Mouse (Mus musculus) kidney, embryonic 16.5 days (tissue): ENCODE data around the gene Dlg1. TPM values are rescaled to one million over a fixed set of nuclear protein-coding genes. Genes with fewer than 3 reads are reported as not detected.

Source experiments
- ATAC-seq: fragments of 200-750 bp; cut with Nextera tagmentation; 2 replicates; pipeline ENCODE4 v1.8.0; 2017; ENCODE audit warnings: moderate TSS enrichment; ENCODE audit not compliant: low FRiP score, low TSS enrichment
- H3K27ac ChIP-seq: fragments of 300-500 bp; sonication (generic); 2 replicates; pipeline ENCODE4 v1.5.1; 2014; ENCODE audit warnings: low read length
- H3K27me3 ChIP-seq: fragments of 300-500 bp; sonication (generic); 2 replicates; pipeline ENCODE4 v1.6.1; 2014; ENCODE audit warnings: low read length, control low read depth, mixed read lengths; ENCODE audit not compliant: insufficient read depth
- H3K36me3 ChIP-seq: fragments of 300-500 bp; sonication (generic); 2 replicates; pipeline ENCODE4 v1.6.1; 2014; ENCODE audit warnings: low read length, control low read depth, mixed read lengths; ENCODE audit not compliant: insufficient read depth
- H3K4me1 ChIP-seq: fragments of 300-500 bp; sonication (generic); 2 replicates; pipeline ENCODE4 v1.6.1; 2014; ENCODE audit warnings: low read length, control low read depth, mixed read lengths; ENCODE audit not compliant: insufficient read depth
- H3K4me2 ChIP-seq: fragments of 300-500 bp; sonication (generic); replicated peaks from 2 replicates; pipeline ENCODE4 v1.6.1; 2014; ENCODE audit warnings: low read depth, low read length
- H3K4me3 ChIP-seq: fragments of 300-500 bp; sonication (generic); 2 replicates; pipeline ENCODE4 v1.5.1; 2014; ENCODE audit warnings: mild to moderate bottlenecking, low read length
- H3K9ac ChIP-seq: fragments of 300-500 bp; sonication (generic); replicated peaks from 2 replicates; pipeline ENCODE4 v1.6.1; 2014; ENCODE audit warnings: low read length
- H3K9me3 ChIP-seq: fragments of 300-500 bp; sonication (generic); 2 replicates; pipeline ENCODE4 v1.6.1; 2016; ENCODE audit warnings: low read length, control low read depth
- WGBS: fragments of 180-500 bp; shearing (Covaris S2); extraction: QIAGEN DNeasy Blood & Tissue Kit; methylation state at CpG from one replicate; pipeline ENCODE4 v1.1.7; 2014; 5-methylcytosine and 5-hydroxymethylcytosine counted together
- polyA plus RNA-seq: library from polyadenylated mRNA; unstranded; fragments of >200 nt; fragmentation: Nextera tagmentation; extraction: Ambion mirVana; gene quantifications from 2 replicates; pipeline ENCODE4 v1.2.1, GENCODE M21; 2015

The Dlg1 gene
- polyA plus RNA-seq, 1 experiment from 2014 or later = 25.5 TPM

DNA sequence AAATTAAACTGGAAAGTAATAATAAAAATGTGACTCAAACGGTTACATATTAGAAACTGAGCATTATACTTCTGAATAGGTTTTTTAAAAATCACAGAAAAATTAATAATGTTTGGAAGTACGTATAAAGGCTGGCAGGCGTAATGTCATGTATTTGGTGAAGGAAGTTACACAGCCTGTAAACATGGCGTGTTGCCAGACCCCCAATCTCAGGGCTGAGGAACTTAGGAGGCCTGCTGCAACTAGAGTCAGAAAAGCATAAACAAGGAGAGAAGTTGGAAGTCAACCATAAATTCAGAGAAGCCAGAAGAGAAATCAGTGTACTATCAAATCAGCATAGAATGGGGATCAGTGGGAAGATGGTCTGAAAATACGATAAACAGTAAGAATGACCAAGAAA is 200.7 kb downstream of the Dlg1 start:
- WGBS = 92% methylated on average over 5 of the region's 5 CpGs
- H3K27me3 ChIP-seq = no peaks in the 10 kb centered on the region
- no peak overlapping the region for H3K4me2 ChIP-seq
- H3K27ac ChIP-seq = no peak overlapping the region
- H3K36me3 ChIP-seq = peaks cover 54% of the 10 kb centered on the region
- no peak for ATAC-seq
- H3K9me3 ChIP-seq = peaks cover 7% of the 10 kb centered on the region; the same call in 1 of the 2 replicates
- no peak overlapping the region for H3K4me3 ChIP-seq
- no peak overlapping the region for H3K9ac ChIP-seq
- H3K4me1 ChIP-seq = no peaks in the 10 kb centered on the region

DNA sequence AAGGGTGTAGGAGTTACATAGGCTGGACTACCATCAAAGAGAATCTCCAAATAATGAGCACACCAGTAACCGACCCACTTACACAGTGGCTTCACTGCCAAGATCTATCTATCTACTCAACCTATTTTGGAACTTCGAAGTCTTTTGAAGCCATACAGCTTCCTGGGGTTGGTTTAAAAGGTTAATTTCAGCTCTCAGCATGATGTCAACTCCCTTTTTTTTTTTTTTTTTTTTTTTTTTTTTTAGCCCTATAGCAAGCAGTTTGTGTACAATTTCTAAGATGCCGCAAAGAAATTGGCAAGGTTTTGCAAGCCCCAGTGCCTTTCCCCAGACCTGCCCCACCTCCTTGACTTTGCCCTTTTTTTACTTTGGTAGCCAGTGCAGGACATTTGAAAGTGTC is 202.0 kb downstream of the Dlg1 start:
- no peaks in the 10 kb centered on the region for H3K27me3 ChIP-seq
- H3K9me3 ChIP-seq = peaks cover 7% of the 10 kb centered on the region; the same call in 1 of the 2 replicates
- no peak for ATAC-seq
- WGBS = 84% methylated on average over 3 of the region's 3 CpGs
- no peak overlapping the region for H3K9ac ChIP-seq
- no peaks in the 10 kb centered on the region for H3K4me1 ChIP-seq
- H3K36me3 ChIP-seq = peaks cover 51% of the 10 kb centered on the region
- H3K4me3 ChIP-seq = no peak overlapping the region
- H3K4me2 ChIP-seq = no peak overlapping the region
- no peak overlapping the region for H3K27ac ChIP-seq

DNA sequence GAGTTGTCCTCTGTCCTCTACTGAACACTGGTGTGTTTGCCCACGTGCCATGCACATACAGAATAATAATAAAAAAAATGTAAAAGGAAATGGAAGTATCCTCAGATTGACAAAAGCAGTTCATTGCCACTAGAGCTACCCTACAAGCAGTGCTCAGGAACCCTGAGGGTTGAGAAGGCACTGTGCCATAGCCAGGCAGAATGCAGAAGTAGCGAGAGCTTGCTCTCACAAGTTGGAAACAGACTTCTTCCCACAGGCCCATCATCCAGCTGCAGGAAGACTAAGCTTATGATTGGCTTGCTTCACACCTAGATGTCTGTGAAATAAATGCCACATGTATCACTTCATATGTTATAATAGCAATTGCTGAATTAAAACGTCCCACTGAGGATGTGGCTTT is 203.7 kb downstream of the Dlg1 start:
- 88% methylated on average over 3 of the region's 3 CpGs for WGBS
- H3K27ac ChIP-seq = no peak overlapping the region
- H3K4me1 ChIP-seq = no peaks in the 10 kb centered on the region
- H3K36me3 ChIP-seq = peaks cover 48% of the 10 kb centered on the region
- no peak for ATAC-seq
- no peaks in the 10 kb centered on the region for H3K9me3 ChIP-seq
- no peak overlapping the region for H3K9ac ChIP-seq
- H3K4me3 ChIP-seq = no peak overlapping the region
- no peak overlapping the region for H3K4me2 ChIP-seq
- H3K27me3 ChIP-seq = no peaks in the 10 kb centered on the region

DNA sequence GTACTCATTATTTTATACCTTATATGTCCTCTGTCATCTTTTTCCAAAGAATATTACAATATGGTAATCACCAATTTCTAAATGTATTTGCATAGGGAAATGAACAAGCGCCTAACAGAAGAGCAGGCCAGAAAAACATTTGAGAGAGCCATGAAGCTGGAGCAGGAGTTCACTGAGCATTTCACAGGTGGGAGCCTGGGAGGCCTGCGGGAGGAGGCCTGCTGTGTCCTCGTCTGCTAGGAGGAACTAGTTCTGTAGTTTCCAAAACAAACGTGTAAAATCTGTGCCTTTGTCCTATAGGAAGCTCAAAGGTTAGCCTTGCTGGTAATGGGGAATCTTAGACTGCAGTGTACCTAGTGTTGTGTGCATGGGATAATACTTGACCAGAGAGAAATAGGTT is 204.5 kb downstream of the Dlg1 start:
- peaks cover 51% of the 10 kb centered on the region for H3K36me3 ChIP-seq
- no peak for ATAC-seq
- H3K9me3 ChIP-seq = no peaks in the 10 kb centered on the region
- WGBS = 77% methylated on average over 4 of the region's 4 CpGs
- H3K4me2 ChIP-seq = no peak overlapping the region
- H3K4me3 ChIP-seq = no peak overlapping the region
- H3K27me3 ChIP-seq = no peaks in the 10 kb centered on the region
- no peak overlapping the region for H3K27ac ChIP-seq
- H3K4me1 ChIP-seq = no peaks in the 10 kb centered on the region
- no peak overlapping the region for H3K9ac ChIP-seq

DNA sequence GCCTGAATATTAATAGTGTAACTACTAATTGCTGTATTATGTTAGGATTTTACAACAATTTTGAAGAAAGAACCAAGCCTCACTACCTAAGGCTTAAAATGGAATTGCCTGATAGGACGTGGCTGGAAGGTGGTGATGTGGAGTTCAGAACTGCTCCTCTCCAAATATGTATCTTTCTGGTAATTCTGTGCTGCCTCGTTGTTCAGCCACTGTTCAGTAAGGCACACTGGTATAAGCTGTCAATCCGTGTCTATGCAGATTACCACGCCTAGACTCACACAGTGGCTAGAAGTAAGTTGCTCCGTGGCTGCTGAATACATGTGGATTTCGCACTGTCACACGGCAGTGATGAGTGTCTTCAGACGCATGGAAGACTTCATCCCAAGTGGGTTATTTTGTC is 210.5 kb downstream of the Dlg1 start:
- WGBS = 95% methylated on average over 8 of the region's 8 CpGs
- Histone ChIP-seq H3K4me1 (peaks cover 1% of the 10 kb centered on the region; the same call in 1 of the 2 replicates), H3K27ac (no peak overlapping the region)

DNA sequence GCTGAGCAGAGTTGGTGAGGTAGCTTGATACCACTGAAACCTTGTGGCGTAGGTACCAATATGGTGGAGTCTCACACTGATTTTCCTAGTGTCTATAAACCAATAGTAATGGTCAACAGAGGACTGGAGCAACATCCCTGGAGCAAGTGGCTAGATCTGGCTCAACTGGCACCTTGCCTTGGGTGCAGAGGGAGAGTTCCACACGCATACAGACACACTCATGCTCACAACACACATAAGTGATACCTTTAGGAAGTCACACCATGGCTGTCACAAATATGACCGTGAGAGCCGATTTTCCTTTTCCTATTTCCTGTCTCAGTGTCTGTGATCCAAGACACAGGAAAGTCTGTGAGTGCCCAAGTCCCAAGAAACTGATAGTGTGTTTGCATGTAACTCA is 212.1 kb downstream of the Dlg1 start:
- ATAC-seq = no peak
- H3K27ac ChIP-seq = no peak overlapping the region
- H3K9me3 ChIP-seq = no peaks in the 10 kb centered on the region
- H3K4me3 ChIP-seq = no peak overlapping the region
- no peak overlapping the region for H3K4me2 ChIP-seq
- 94% methylated on average over 4 of the region's 4 CpGs for WGBS
- H3K27me3 ChIP-seq = 0 out of 2 replicates have a peak, but pooled peaks cover 4% of the 10 kb centered on the region
- no peak overlapping the region for H3K9ac ChIP-seq
- H3K4me1 ChIP-seq = peaks cover 4% of the 10 kb centered on the region; the same call in 1 of the 2 replicates
- peaks cover 19% of the 10 kb centered on the region; the same call in 1 of the 2 replicates for H3K36me3 ChIP-seq

More for the DNA sequence above, 210.5 kb downstream of the Dlg1 start:
- peaks cover 26% of the 10 kb centered on the region; the same call in 1 of the 2 replicates for H3K36me3 ChIP-seq
- no peak overlapping the region for H3K9ac ChIP-seq
- H3K4me2 ChIP-seq = no peak overlapping the region
- no peaks in the 10 kb centered on the region for H3K27me3 ChIP-seq
- no peak for ATAC-seq
- H3K9me3 ChIP-seq = no peaks in the 10 kb centered on the region
- H3K4me3 ChIP-seq = no peak overlapping the region

DNA sequence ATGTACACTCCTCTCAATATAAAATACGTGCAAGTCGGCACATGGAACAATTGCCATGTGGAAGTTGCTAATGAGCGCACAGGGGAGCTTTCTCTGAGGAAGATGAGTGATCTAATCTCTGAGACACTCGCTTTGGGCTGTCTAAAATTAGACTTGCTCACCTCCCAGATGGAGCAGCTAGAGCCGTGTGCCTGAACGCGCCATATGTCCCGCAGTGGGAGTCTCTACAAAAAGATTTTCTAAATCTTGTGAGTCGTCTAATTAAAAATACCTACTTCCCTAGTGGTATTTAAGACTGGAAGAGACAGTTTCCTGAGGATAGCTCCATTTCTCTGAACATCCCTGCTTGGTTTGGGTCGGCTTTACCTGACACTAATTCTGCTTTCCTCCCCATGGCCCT is 213.1 kb downstream of the Dlg1 start:
- Histone ChIP-seq H3K9me3 (no peaks in the 10 kb centered on the region), H3K27ac (no peak overlapping the region), H3K4me2 (no peak overlapping the region), H3K27me3 (0 out of 2 replicates have a peak, but pooled peaks cover 4% of the 10 kb centered on the region), H3K9ac (no peak overlapping the region), H3K4me3 (no peak overlapping the region), H3K36me3 (peaks cover 15% of the 10 kb centered on the region; the same call in 1 of the 2 replicates), H3K4me1 (peaks cover 4% of the 10 kb centered on the region; the same call in 1 of the 2 replicates)
- no peak for ATAC-seq
- 82% methylated on average over 10 of the region's 10 CpGs for WGBS

DNA sequence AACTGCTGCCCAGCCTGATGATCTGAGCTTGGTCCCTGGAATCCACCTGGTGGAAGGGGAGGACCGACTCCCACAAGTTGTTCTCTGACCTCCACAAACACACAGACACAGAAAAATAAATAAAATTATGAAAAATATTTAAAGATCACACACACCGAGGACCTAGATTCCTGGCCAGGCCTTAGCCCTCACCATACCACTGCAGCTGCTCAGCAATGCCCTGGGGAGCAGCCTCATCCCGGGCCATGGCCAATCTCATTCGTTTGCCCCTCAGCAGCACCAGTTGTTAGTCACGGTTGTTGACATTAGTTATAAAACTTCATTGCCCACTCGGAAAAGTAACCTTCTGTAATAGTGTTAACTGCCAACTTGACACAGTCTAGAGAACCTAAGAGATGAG is 214.8 kb downstream of the Dlg1 start:
- H3K9me3 ChIP-seq = no peaks in the 10 kb centered on the region
- no peak overlapping the region for H3K4me2 ChIP-seq
- no peak overlapping the region for H3K9ac ChIP-seq
- H3K27me3 ChIP-seq = 0 out of 2 replicates have a peak, but pooled peaks cover 4% of the 10 kb centered on the region
- H3K4me3 ChIP-seq = no peak overlapping the region
- peaks cover 8% of the 10 kb centered on the region; the same call in 1 of the 2 replicates for H3K36me3 ChIP-seq
- peaks cover 4% of the 10 kb centered on the region; the same call in 1 of the 2 replicates for H3K4me1 ChIP-seq
- no peak for ATAC-seq
- 39% methylated on average over 6 of the region's 6 CpGs for WGBS
- H3K27ac ChIP-seq = no peak overlapping the region

DNA sequence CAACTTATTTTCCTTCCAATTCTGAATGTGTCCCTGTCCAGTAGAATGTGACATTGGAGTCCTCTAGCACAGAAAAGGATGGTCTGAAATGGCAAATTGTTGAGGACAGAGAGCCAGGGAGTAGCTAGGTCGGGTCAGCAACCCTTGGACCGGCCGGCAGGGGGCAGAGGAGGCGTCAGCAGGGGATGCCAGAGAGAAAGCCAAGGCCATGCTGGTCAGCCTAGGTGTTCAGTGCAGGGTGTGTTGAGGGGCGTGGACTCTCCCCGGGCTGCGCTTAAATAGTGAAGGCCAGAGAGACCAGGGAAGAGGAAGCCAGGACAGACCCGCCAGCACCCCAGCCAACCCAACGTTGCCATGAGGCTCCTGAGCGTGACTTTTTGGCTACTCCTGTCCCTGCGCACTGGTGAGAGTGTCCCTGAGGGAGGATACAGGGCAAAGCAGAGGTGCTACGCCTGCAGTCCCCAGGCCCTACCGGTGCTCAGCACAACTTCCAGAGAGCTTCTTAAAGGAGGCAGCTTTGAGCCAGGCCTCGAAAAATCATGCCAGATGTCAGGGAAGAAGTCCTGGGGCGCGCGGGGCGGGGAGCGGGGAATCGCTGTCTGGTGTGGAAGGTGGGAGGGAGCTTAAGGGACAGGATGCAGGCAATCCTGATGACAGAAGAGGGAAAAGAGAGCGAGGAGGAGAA is 215.5 kb downstream of the Dlg1 start, which contains the start of gene Meltf:
Meltf (plus strand) TSS at position 238 of the 685 bp plus-strand sequence.
- H3K4me2 ChIP-seq = peak within 1 kb of the TSS; percentile 37
- H3K27me3 ChIP-seq = 0 out of 2 replicates have a peak, but pooled peaks cover 4% of the 10 kb centered on the region
- no peak within 1 kb of the TSS for H3K27ac ChIP-seq
- no peak within 1 kb of the TSS for H3K9ac ChIP-seq
- no peak within 1 kb of the TSS; the same call in 1 of the 2 replicates for H3K4me3 ChIP-seq
- H3K36me3 ChIP-seq = peaks cover 4% of the 10 kb centered on the region; the same call in 1 of the 2 replicates
- peak; percentile 85 for ATAC-seq
- H3K9me3 ChIP-seq = no peaks in the 10 kb centered on the region
- H3K4me1 ChIP-seq = peaks cover 11% of the 10 kb centered on the region; the same call in 1 of the 2 replicates
- WGBS = 35% methylated on average over 21 of the region's 21 CpGs
